Mouse (Mus musculus): ENCODE measurements at regions not wholly inside any gene's neighbourhood (a gene's known extent, or its start where the extent isn't known, plus 50 kb on each side); places are given as distances from the start of the nearest gene placed in this dataset.

- DNase-seq (ENCODE audit: low read depth, low spot score) = peak; percentile 57
Observed at GRCm38 (mm10) chr11:18413769-18414168, 460.1 kb upstream of the Etaa1 start.

- no peak for DNase-seq (ENCODE audit: low read depth, low spot score)
Observed at GRCm38 (mm10) chr11:18408071-18408752, 454.5 kb upstream of the Etaa1 start.

- no peak for DNase-seq (ENCODE audit: low read depth, low spot score)
Observed at GRCm38 (mm10) chr11:18399561-18399960, 445.9 kb upstream of the Etaa1 start.

- no peak for DNase-seq (ENCODE audit: low read depth, low spot score)
Observed at GRCm38 (mm10) chr11:18396397-18396796, 442.7 kb upstream of the Etaa1 start.

- DNase-seq (ENCODE audit: low read depth, low spot score) = no peak
Observed at GRCm38 (mm10) chr11:18395631-18396030, 442.0 kb upstream of the Etaa1 start.

GRCm38 (mm10) chr11:18372813-18373332 lies 419.2 kb upstream of the Etaa1 start:
- DNase-seq (ENCODE audit: low read depth, low spot score) = no peak

- DNase-seq (ENCODE audit: low read depth, low spot score) = no peak
Observed at GRCm38 (mm10) chr11:18371304-18371703, 417.6 kb upstream of the Etaa1 start.

GRCm38 (mm10) chr11:18370861-18371260 lies 417.2 kb upstream of the Etaa1 start:
- DNase-seq (ENCODE audit: low read depth, low spot score) = no peak

- DNase-seq (ENCODE audit: low read depth, low spot score) = peak; percentile 23
Observed at GRCm38 (mm10) chr11:18354866-18355265, 401.2 kb upstream of the Etaa1 start.

GRCm38 (mm10) chr11:18354156-18354555 lies 400.5 kb upstream of the Etaa1 start:
- DNase-seq (ENCODE audit: low read depth, low spot score) = peak; percentile 5

GRCm38 (mm10) chr11:18347841-18348240 lies 394.2 kb upstream of the Etaa1 start:
- peak; percentile 12 for DNase-seq (ENCODE audit: low read depth, low spot score)

- no peak for DNase-seq (ENCODE audit: low read depth, low spot score)
Observed at GRCm38 (mm10) chr11:18313510-18314301, 360.0 kb upstream of the Etaa1 start.

GRCm38 (mm10) chr11:18296194-18297125 lies 342.8 kb upstream of the Etaa1 start:
- DNase-seq (ENCODE audit: low read depth, low spot score) = peak; percentile 17

- no peak for DNase-seq (ENCODE audit: low read depth, low spot score)
Observed at GRCm38 (mm10) chr11:18278585-18279136, 325.0 kb upstream of the Etaa1 start.

GRCm38 (mm10) chr11:18272392-18272791 lies 318.7 kb upstream of the Etaa1 start:
- no peak for DNase-seq (ENCODE audit: low read depth, low spot score)

- peak; percentile 35 for DNase-seq (ENCODE audit: low read depth, low spot score)
Observed at GRCm38 (mm10) chr11:18266161-18266560, 312.5 kb upstream of the Etaa1 start.

GRCm38 (mm10) chr11:18262901-18263300 lies 309.2 kb upstream of the Etaa1 start:
- DNase-seq (ENCODE audit: low read depth, low spot score) = peak; percentile 73

GRCm38 (mm10) chr11:18249236-18249635 lies 295.6 kb upstream of the Etaa1 start:
- DNase-seq (ENCODE audit: low read depth, low spot score) = no peak

- DNase-seq (ENCODE audit: low read depth, low spot score) = no peak
Observed at GRCm38 (mm10) chr11:18216762-18217161, 263.1 kb upstream of the Etaa1 start.

GRCm38 (mm10) chr11:18173028-18173427 lies 219.4 kb upstream of the Etaa1 start:
- no peak for DNase-seq (ENCODE audit: low read depth, low spot score)

GRCm38 (mm10) chr11:18171207-18171776 lies 217.6 kb upstream of the Etaa1 start:
- no peak for DNase-seq (ENCODE audit: low read depth, low spot score)
